Mouse (Mus musculus): Measurements from ENCODE around the gene Map3k3.

Map3k3 gene

GRCm38 (mm10) chr11:106159216-106159920 is 75.0 kb downstream of the Map3k3 start:
- WGBS, result 2% methylated on average over 19 of the region's 25 CpGs

DNA sequence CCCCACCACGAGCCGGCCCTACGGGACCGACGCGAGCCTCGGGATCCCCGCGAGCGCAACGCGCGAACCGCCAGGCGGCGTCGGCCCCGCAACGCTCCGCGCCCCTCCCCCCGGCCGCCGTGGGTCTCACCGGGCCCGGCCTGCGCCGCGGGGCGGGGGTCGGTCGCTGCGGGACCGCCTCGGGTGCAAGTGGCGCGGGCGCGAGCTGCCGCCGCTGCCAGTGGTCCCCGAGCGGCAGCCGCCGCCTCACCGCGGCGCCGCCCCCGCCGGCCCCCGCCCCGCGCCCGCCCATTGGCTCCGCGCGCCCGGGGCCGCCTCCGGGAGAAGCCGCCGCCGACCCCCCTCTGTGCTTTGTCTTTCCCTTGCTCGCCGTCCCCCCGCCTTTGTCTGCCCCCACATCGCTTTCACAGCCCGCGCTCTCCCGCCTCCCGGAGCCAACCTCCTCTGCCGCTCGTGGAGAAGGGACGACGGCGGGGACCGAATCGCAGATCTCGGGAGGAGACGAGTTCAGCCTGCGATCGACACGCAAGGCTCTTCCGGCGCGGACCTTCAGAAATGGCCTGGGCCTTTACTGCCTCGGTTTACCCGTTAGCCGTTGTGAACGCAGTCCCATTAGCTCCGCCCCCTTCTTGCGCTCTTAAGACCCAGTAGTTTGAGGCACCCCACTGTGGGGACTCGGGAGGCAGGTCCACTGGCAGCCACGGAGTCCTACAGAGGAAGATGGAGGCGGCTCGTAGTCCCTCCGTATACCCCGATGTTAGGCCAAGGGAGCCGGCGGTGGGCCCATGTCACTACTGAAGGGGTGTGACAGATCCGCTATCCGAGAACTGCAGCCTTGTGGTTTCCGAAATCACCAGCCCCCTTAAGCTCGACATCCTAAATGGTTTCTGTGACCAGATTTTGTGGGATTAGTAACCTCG is 75.8 kb downstream of the Map3k3 start:
- WGBS, result 1% methylated on average over 104 of the region's 106 CpGs

- 21% methylated on average over 22 of the region's 22 CpGs for WGBS
Observed at GRCm38 (mm10) chr11:106160841-106161721, 76.7 kb downstream of the Map3k3 start, which contains the start of the genes Gm10840 and Limd2. TSS of gene Gm10840 (plus strand) at chr11:106160850. TSS of gene Limd2 (minus strand) at chr11:106160860.

GRCm38 (mm10) chr11:106162237-106162636 is 77.8 kb downstream of the Map3k3 start:
- WGBS, result 89% methylated on average over 2 of the region's 2 CpGs

DNA sequence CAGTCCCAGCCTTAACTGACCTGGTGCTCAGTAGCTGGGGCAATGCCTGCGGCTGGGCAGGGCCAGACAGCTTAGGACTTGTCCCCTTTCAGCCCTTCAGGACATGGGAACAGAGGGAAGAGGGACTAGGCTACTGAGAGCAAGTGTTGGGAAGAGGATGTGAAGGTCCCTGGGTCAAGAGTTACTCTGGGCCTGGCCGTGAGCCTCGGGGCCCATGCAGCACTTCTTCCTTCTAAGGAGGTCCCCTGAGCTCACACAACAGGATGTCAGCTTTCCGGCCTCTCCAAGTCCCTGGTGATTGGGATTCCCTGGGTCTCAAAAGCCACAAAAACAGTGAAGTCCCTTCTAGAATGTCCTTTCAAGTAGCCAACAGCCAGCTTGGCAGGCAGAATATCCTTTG is 79.1 kb downstream of the Map3k3 start:
- 76% methylated on average over 4 of the region's 4 CpGs for WGBS

DNA sequence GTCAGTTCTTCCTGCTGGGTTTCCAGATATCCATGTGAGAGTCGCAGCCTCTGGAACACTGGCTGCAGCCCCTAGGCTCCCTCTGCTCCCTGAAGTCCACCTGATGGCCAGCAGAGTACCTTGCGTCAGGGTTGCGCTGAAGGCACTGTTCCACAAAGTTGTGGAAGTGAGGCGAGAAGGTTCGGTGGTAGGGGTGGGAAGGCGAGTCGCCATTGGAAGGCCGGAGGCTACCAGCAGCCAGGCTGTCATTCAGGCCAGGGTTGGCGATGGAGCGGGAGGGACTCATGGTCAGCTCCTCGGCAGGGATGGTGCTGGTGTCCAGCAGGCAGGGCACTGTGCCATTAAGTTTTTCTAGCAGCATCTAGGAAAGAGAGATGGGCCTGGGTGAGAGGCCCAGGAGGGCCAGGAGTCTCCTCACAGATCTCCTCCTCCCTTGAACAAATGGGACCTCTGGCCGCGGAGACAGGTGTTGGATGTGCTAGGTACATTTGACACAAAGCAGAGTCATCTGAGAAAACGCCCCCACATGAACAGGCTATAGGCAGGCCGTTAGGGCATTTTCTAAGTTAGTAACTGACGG is 80.3 kb downstream of the Map3k3 start:
- 88% methylated on average over 16 of the region's 16 CpGs for WGBS

DNA sequence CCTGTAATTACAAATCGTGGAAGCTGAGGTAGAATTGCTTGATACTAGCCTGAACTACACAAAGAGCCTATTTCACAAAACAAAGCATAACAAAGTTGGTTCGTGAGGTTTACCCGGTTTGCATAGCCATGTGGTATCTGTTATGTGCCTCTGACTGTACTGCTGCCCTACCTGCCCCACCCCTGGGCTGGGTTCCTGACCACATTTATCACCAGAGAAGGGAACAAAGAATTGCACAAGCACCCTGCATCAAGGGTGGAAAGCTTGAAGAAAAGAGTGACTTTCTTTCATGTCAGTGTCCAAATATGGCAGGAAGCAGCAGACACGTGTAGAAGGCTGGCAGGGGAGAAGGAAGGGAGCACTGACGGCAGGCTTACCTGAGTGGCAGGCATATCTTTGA is 83.0 kb downstream of the Map3k3 start:
- WGBS, result 83% methylated on average over 5 of the region's 5 CpGs

- WGBS, result 84% methylated on average over 7 of the region's 7 CpGs
Observed at GRCm38 (mm10) chr11:106170807-106171206, 86.4 kb downstream of the Map3k3 start.

- WGBS, result 86% methylated on average over 2 of the region's 2 CpGs
Observed at GRCm38 (mm10) chr11:106173228-106173627, 88.8 kb downstream of the Map3k3 start.

DNA sequence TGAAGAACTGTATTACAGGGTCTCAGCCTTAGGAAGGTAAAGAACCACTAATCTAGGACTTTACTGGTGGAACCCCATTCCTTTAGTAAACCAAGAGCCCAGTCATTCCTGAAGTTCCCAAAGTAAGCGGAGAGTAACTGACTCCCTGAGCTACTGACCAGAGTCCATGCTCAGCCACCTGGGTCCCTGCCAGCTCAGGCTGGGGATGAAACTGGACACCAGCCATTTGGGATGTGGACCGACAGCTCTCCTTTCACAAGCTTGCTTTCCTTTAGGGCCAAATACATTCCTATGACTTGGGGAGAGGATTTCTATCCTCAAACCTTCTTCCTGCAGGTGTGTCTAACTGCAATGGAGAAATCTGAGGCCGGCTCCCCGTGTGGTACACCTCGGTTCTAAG is 90.0 kb downstream of the Map3k3 start:
- 90% methylated on average over 5 of the region's 5 CpGs for WGBS

GRCm38 (mm10) chr11:106175081-106175480 is 90.7 kb downstream of the Map3k3 start:
- WGBS, result 47% methylated on average over 3 of the region's 3 CpGs

GRCm38 (mm10) chr11:106176372-106176771 is 92.0 kb downstream of the Map3k3 start:
- 88% methylated on average over 5 of the region's 5 CpGs for WGBS

- WGBS, result 64% methylated on average over 5 of the region's 5 CpGs
Observed at GRCm38 (mm10) chr11:106178036-106178782, 93.8 kb downstream of the Map3k3 start.

- 50% methylated on average over 7 of the region's 7 CpGs for WGBS
Observed at GRCm38 (mm10) chr11:106179711-106180448, 95.5 kb downstream of the Map3k3 start.

- 88% methylated on average over 2 of the region's 2 CpGs for WGBS
Observed at GRCm38 (mm10) chr11:106180449-106180801, 96.0 kb downstream of the Map3k3 start.

DNA sequence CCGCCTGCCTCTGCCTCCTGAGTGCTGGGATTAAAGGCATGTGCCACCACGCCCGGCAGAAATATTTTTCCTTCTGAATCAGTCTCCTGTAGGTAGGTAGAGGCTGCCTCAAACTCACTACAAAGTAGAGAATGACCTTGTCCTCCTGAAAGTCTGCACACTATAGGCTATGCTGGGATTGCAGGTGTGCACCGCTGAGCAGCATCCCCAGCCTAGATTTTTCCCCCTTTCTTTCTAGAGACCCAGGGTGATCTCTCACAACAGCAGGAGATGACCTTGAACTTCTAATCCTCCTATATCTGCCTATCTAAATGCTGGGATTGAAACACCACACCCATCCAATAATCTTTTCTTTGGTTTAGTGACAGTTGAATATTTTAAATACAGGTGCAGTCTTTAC is 102.9 kb downstream of the Map3k3 start:
- WGBS, result 98% methylated on average over 4 of the region's 4 CpGs

DNA sequence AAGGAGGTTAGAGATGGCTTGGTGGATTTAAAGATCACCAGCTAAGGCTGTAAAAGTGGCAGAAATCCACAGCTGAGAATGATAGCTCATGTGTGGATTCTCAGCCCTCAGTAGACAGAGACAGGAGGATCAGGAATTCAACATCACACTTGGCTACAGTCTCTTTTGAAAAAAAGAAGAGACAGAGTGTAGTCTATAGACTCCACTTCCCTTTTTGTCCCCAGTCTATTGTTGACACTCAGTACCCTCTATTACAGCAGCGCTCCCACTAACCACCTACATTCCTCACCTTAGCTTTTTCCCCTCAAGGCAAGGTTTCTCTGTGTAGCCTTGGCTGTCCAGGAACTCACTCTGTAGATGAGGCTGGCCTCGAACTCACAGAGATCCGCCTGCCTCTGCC is 107.3 kb downstream of the Map3k3 start:
- 97% methylated on average over 3 of the region's 3 CpGs for WGBS

DNA sequence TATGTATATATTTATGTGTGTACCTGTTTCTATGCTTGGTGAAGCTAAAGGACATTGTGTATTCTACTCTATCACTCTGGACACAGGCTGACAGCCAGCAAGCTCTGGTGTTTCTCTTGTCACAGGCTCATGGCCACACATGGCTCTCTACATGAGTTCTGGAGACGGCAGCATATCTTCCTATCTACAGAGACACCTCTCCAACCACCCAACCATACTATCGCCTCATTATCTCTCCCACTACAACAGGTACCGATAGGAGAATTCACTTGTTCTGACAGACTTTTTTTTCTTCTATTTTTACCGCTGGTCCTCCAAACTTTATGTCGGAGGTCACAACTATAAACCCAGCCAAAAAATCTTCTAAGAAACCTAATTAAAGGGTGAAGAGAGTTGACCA is 107.8 kb downstream of the Map3k3 start:
- whole genome bisulfite sequencing, result 86% methylated on average over 5 of the region's 5 CpGs

DNA sequence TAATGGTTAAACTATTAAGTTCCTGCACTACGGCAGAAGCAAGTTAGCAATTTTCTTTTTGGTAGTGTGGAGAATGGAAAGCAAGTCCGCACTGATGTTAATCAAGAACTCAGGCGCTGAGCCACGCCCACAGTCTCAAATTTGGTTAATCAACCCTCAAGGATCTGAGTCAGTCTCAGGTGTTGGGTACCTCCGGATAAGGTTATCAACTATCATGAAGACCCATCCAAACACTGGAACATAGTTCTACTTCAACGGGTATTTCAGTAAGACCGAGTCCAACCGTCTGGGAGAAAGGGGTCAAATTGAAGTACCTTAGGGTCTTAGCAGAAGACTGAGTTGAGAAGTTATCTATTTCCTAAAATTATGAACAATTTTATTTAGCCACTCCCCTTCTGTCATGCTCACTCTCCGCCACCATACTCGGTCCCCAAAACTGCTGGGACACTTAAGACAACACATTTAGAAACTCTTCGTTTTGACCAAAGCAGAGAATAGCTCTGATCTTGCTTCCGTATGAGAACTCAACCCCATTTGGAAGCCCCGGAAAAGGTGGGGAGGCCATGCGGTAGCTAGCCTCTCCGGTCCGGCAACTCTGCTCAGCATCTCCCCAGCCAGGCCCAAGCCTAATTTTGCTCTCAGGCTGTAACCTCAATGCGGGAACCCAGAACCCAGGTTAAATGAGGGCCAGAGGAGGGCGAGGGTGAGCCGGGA is 108.4 kb downstream of the Map3k3 start:
- 8% methylated on average over 19 of the region's 19 CpGs for WGBS

Measured in cerebral cortex, adult 2 months (tissue).